ENCODE assay signal across 26 mouse cellular contexts in genomic region chr15:36717835-36718234, GRCm38 (mm10).
DNase-seq lines count a peak whose midpoint lies in the region.
"Had no signal": no experiment of that assay in that cellular context is flagged by ENCODE, and none has a peak within 500 bp of the region (broad histone marks: within the 10 kb centered on the region; RNA-seq: fewer than 3 reads in every experiment).

No protein-coding gene starts in this region.

- no peaks in the 10 kb centered on the region for H3K27me3 ChIP-seq in limb, embryonic 10.5 days (ENCODE audit: low read depth, poor library complexity, severe bottlenecking)
- H3K27me3 ChIP-seq: embryonic facial prominence, embryonic 12.5 days; embryonic facial prominence, embryonic 15.5 days; heart, embryonic 13.5 days; Patski had no signal

- H3K4me1 ChIP-seq in limb, embryonic 10.5 days, result peaks cover 48% of the 10 kb centered on the region

- no peak overlapping the region for H3K4me3 ChIP-seq in limb, embryonic 10.5 days
- H3K4me3 ChIP-seq: embryonic facial prominence, embryonic 12.5 days; embryonic facial prominence, embryonic 15.5 days; heart, adult 2 months; heart, embryonic 10.5 days; heart, embryonic 13.5 days had no signal

- H3K27ac ChIP-seq in limb, embryonic 10.5 days, result peak overlapping the region; percentile 62; the same call in 1 of the 2 replicates
- H3K27ac ChIP-seq: embryonic facial prominence, embryonic 12.5 days; embryonic facial prominence, embryonic 15.5 days; heart, adult 2 months; heart, embryonic 10.5 days; heart, embryonic 13.5 days; hindbrain, embryonic 14.5 days; hindbrain, postnatal 0 days had no signal

- no peaks in the 10 kb centered on the region for H3K36me3 ChIP-seq in limb, embryonic 10.5 days
- H3K36me3 ChIP-seq: embryonic facial prominence, embryonic 12.5 days; embryonic facial prominence, embryonic 15.5 days; G1E; heart, embryonic 10.5 days; heart, embryonic 13.5 days had no signal

- H3K9me3 ChIP-seq in limb, embryonic 10.5 days (replicated peaks), result no peaks in the 10 kb centered on the region
- H3K9me3 ChIP-seq: embryonic facial prominence, embryonic 12.5 days; embryonic facial prominence, embryonic 15.5 days; G1E; heart, embryonic 10.5 days; heart, embryonic 13.5 days had no signal

- DNase-seq in embryo, embryonic 11 days, result peak; percentile 37
- DNase-seq in embryo, embryonic 9.5 days (ENCODE audit: extremely low spot score), result no peak
- peak; percentile 54 for DNase-seq in kidney, adult 9 months
- no peak for DNase-seq in kidney, postnatal 10 days
- DNase-seq in forelimb bud, embryonic 11.5 days (ENCODE audit: low read depth, low spot score), result peak; percentile 54
- DNase-seq in limb, embryonic 10.5 days (ENCODE audit: low spot score), result no peak
- no peak for DNase-seq in heart, adult 11 months
- DNase-seq: adrenal gland, postnatal 10 days; adrenal gland, postnatal 36 days; B cell, adult 2 months; cerebellum, adult 18-20 months; cerebellum, adult 9-10 months; cerebellum, postnatal 14 days; forebrain, postnatal 0 days; gastrocnemius, postnatal 25 days; heart, adult 2 months; heart, postnatal 14 days; heart, postnatal 4 days had no signal

- WGBS in limb, embryonic 10.5 days, result 34% methylated on average over 6 of the region's 6 CpGs

Comparison
In these comparisons a context has a peak if more than half of its experiments do, and no peak if none do; other contexts are left out.
1. DNase-seq: peak in embryo, embryonic 11 days (single experiment), kidney, adult 9 months (single experiment) and forelimb bud, embryonic 11.5 days (single experiment); none in embryo, embryonic 9.5 days (single experiment), kidney, postnatal 10 days (single experiment), limb, embryonic 10.5 days (single experiment) and heart, adult 11 months (single experiment).